Mouse (Mus musculus): ENCODE measurements around the gene Pced1a.

Pced1a gene

GRCm38 (mm10) chr2:130438861-130439260 lies 14.4 kb upstream of the Pced1a start:
- CTCF ChIA-PET: no interaction called here

DNA sequence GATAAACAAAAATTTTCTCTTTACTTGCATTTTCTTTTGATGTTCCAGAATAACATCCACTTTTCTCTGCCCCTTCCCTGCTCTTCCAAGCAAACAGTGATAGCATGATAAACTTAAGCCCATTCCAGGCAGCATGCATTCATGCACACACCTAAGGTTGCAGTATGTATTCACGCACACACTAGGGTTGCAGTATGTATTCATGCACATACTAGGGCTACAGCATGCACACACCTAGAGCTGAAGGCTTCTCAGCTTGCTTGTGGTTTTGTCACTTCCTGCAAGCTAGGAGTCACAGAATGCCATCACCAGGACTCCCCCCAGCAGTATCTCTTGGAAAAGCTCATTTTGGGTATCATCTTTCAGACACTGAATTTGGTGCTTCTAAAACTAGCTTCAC lies 12.3 kb upstream of the Pced1a start:
- CTCF ChIA-PET: no interaction called here

GRCm38 (mm10) chr2:130433152-130433551 lies 8.7 kb upstream of the Pced1a start:
- CTCF ChIA-PET: interaction anchor here (1.1 kb wide), 1 partner anchor 9 kb away, joined by 3 read pairs; no protein-coding TSS in a partner anchor

DNA sequence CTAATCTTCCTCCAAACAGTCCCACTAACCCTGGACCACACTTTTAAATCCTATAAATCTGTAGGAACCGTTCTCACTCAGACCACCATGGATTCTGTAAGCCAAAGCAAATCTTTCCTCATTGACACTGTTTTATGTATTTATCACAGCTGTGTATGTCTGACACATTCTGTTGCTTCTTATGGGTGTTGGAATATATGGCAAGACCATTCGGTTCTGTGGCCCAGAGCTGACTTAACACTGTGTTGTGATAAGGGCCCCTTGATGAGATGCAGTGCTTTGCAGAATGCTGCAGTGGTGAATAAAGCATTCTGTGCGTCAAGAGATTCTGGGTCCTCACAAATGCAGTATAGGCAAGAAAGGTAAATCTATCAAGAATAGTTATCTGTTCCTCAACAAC lies 7.7 kb upstream of the Pced1a start:
- CTCF ChIA-PET: interaction anchor here (1.1 kb wide), 1 partner anchor 10 kb away, joined by 3 read pairs; no protein-coding TSS in a partner anchor

GRCm38 (mm10) chr2:130430484-130430883 lies 6.0 kb upstream of the Pced1a start:
- CTCF ChIA-PET: interaction anchor here (1.1 kb wide), 1 partner anchor 19 kb away, joined by 3 read pairs; no protein-coding TSS in a partner anchor

GRCm38 (mm10) chr2:130429851-130430250 lies 5.3 kb upstream of the Pced1a start:
- CTCF ChIA-PET: interaction anchor here (1.1 kb wide), 1 partner anchor 19 kb away, joined by 3 read pairs; no protein-coding TSS in a partner anchor

DNA sequence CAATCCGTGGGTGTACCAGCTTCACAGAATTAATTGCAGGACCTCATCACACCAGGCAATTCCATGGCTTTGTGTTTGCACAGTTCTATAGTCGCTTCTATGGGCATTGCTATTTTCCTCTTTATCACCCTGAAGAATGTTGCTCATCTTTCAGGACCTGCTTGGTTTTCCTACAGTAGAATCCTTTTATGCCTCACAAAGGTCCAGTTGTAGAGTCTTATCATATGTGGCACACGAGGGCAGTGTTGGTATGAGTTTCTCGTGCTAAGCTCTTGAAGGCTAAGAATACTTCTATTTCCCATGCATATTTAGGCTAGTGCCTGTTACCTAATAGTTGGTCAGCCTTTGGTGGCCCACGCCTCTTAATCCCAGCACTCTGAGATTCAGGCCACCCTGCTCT lies 611 bp upstream of the Pced1a start:
- CTCF ChIA-PET: no interaction called here

GRCm38 (mm10) chr2:130423397-130424125 lies 940 bp downstream of the Pced1a start:
- CTCF ChIA-PET: no interaction called here

GRCm38 (mm10) chr2:130421781-130422620 lies 2.5 kb downstream of the Pced1a start:
- CTCF ChIA-PET: no interaction called here

GRCm38 (mm10) chr2:130414094-130414856 lies 10.2 kb downstream of the Pced1a start:
- CTCF ChIA-PET: no interaction called here

- CTCF ChIA-PET: no interaction called here
Observed at GRCm38 (mm10) chr2:130412775-130413174, 11.7 kb downstream of the Pced1a start.

- CTCF ChIA-PET: interaction anchor here (0.6 kb wide), 1 partner anchor 196 kb away, joined by 9 read pairs; no protein-coding TSS in a partner anchor
Observed at GRCm38 (mm10) chr2:130411558-130412495, 12.7 kb downstream of the Pced1a start.

GRCm38 (mm10) chr2:130408194-130408593 lies 16.3 kb downstream of the Pced1a start:
- CTCF ChIA-PET: no interaction called here

DNA sequence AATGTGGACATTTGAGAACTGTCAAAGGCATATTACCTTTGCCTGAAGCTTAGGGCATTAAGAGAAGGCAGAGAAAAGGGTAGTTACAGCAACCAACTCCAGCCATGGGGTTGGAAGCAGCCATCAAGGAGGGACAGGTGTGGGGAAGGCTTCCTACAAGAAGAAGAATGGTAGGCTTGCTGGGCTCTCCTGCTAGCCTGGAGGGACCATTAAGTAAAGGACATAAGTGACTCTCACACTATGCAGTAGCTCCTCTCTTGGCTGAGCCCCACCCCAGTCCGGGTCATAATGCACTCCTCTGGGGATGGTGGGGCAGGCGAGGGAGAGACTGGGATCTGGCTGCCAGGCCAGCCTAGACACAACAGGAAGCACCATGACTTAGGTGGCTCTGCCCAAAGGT lies 18.3 kb downstream of the Pced1a start, which contains the start of gene Tmem239:
Tmem239 (plus strand) TSS at position 301 of the 400 bp plus-strand sequence.
- CTCF ChIA-PET: no interaction called here

GRCm38 (mm10) chr2:130404939-130405338 lies 19.6 kb downstream of the Pced1a start, which contains the start of the genes Gm28372 and 1700020A23Rik:
Gm28372 (plus strand) TSS chr2:130405239.
1700020A23Rik (plus strand) TSS chr2:130405259.
- CTCF ChIA-PET: interaction anchor here (0.6 kb wide), 2 partner anchors 602 to 998 kb away, joined by 3 to 4 read pairs; no protein-coding TSS in a partner anchor

GRCm38 (mm10) chr2:130401891-130402290 lies 22.6 kb downstream of the Pced1a start:
- CTCF ChIA-PET: no interaction called here

GRCm38 (mm10) chr2:130400046-130400445 lies 24.5 kb downstream of the Pced1a start:
- CTCF ChIA-PET: no interaction called here

DNA sequence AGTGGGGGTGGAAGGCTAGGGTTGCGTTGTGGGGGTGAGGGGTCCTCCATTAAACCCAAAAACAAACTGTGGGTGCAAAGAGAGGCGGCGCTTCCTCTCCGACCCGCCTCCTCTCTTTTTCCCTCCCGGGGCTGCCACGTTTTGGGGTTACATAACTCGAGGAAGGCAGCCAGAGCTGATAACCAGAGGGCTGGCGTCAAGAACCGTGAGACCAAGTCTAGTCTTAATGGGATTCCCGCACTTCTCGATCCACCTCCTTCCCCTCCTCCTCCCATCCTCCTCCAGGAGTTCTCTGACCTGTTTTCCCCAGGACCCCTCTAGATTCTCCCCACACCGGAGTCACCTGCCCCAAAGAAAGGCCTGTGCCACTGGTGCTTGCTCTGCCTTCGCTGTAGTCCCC lies 26.4 kb downstream of the Pced1a start:
- CTCF ChIA-PET: no interaction called here

DNA sequence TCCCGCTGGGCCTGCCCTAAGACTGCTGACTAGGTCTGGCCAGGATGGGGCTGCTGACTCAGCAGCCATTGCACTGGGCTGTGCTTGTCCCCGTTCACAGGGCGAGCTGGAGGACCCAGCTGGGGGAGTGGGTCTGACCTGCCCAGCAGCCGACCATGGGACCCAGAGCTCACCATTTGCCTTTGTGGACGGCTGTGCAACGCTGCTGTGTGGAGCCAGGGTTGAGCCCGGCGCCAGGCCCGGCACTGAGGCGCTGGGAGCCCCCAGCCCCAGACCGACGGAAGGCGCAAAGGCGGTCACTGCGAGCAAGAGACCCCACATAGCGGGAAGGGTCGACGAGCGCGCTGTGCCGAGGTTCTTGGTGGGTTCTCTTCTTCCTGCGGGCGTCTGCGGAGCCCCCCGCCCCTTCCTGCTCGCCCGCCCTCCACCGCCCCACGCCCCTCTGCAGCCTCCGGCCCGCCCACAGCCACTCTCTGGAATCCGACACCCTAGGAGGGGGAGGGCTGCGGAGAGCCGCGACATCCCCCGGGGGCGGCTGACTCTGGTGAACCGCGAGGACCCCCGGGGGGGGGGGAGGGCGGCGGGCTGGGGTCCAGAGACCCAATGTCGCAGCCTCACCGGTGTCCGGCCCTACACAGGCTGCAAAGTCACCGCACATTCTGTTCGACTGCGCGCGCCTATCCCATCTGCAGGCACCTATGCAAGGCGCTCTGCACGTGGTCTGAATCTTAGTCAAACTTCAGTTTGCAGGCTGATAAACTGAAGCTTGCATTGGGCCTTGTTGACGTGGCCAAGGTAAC lies 27.1 kb downstream of the Pced1a start, which contains the start of gene Cpxm1:
Cpxm1 (minus strand) TSS at position 389 of the 800 bp plus-strand sequence.
- CTCF ChIA-PET: no interaction called here

GRCm38 (mm10) chr2:130395696-130396095 lies 28.8 kb downstream of the Pced1a start:
- CTCF ChIA-PET: no interaction called here
